Mouse (Mus musculus) heart, embryonic 12.5 days (tissue): ENCODE results near the gene Vcp. TPM values are rescaled to one million over a fixed set of nuclear protein-coding genes. Genes with fewer than 3 reads are reported as not detected.

ENCODE experiments used
- ATAC-seq: fragments of 200-750 bp; cut with Nextera tagmentation; 2 replicates; pipeline ENCODE4 v1.8.0; 2017; ENCODE audit warnings: moderate TSS enrichment, moderate library complexity; ENCODE audit not compliant: insufficient number of reproducible peaks, low FRiP score
- H3K27ac ChIP-seq: fragments of 300-500 bp; sonication (generic); 2 replicates; pipeline ENCODE4 v1.5.1; 2016; ENCODE audit warnings: mild to moderate bottlenecking, moderate library complexity; ENCODE audit not compliant: poor library complexity, severe bottlenecking
- H3K27me3 ChIP-seq: fragments of 300-500 bp; sonication (generic); replicated peaks from 2 replicates; pipeline ENCODE4 v1.6.1; 2016; ENCODE audit warnings: mild to moderate bottlenecking, moderate library complexity
- H3K36me3 ChIP-seq: fragments of 300-500 bp; sonication (generic); 2 replicates; pipeline ENCODE4 v1.6.1; 2016; ENCODE audit warnings: mild to moderate bottlenecking, moderate library complexity
- H3K4me1 ChIP-seq: fragments of 300-500 bp; sonication (generic); replicated peaks from 2 replicates; pipeline ENCODE4 v1.6.1; 2016; ENCODE audit warnings: mild to moderate bottlenecking
- H3K4me2 ChIP-seq: fragments of 300-500 bp; sonication (generic); 2 replicates; pipeline ENCODE4 v1.6.1; 2016; ENCODE audit warnings: mild to moderate bottlenecking, moderate library complexity
- H3K4me3 ChIP-seq: fragments of 300-500 bp; sonication (generic); 2 replicates; pipeline ENCODE4 v1.5.1; 2016; ENCODE audit warnings: mild to moderate bottlenecking
- H3K9ac ChIP-seq: fragments of 300-500 bp; sonication (generic); 2 replicates; pipeline ENCODE4 v1.6.1; 2016; ENCODE audit warnings: mild to moderate bottlenecking, moderate library complexity
- H3K9me3 ChIP-seq: fragments of 300-500 bp; sonication (generic); replicated peaks from 2 replicates; pipeline ENCODE4 v1.6.1; 2016; ENCODE audit warnings: mild to moderate bottlenecking, moderate library complexity
- WGBS: fragments of 180-500 bp; shearing (Covaris S2); methylation state at CpG from one replicate; pipeline ENCODE4 v1.1.7; 2016; 5-methylcytosine and 5-hydroxymethylcytosine counted together
- polyA plus RNA-seq: library from polyadenylated mRNA; unstranded; fragments of >200 nt; fragmentation: Nextera tagmentation; extraction: Ambion mirVana; gene quantifications from 2 replicates; pipeline ENCODE4 v1.2.1, GENCODE M21; 2016

The Vcp gene
- polyA plus RNA-seq, 1 experiment from 2014 or later, result 568 TPM

GRCm38 (mm10) chr4:42945043-42945442 is 55.3 kb downstream of the Vcp start:
- 11% methylated on average over 6 of the region's 6 CpGs for WGBS
- Histone ChIP-seq H3K9ac (no peak overlapping the region), H3K27ac (no peak overlapping the region), H3K9me3 (no peaks in the 10 kb centered on the region), H3K36me3 (no peaks in the 10 kb centered on the region), H3K4me2 (no peak overlapping the region), H3K27me3 (peaks cover 41% of the 10 kb centered on the region), H3K4me3 (no peak overlapping the region), H3K4me1 (peaks cover 10% of the 10 kb centered on the region)
- ATAC-seq, result no peak

GRCm38 (mm10) chr4:42944185-42944584 is 56.1 kb downstream of the Vcp start:
- no peaks in the 10 kb centered on the region for H3K9me3 ChIP-seq
- no peak overlapping the region for H3K9ac ChIP-seq
- no peak overlapping the region for H3K27ac ChIP-seq
- 73% methylated on average over 9 of the region's 9 CpGs for WGBS
- no peak overlapping the region for H3K4me2 ChIP-seq
- peaks cover 9% of the 10 kb centered on the region for H3K4me1 ChIP-seq
- peaks cover 49% of the 10 kb centered on the region for H3K27me3 ChIP-seq
- no peak for ATAC-seq
- H3K4me3 ChIP-seq, result no peak overlapping the region
- no peaks in the 10 kb centered on the region for H3K36me3 ChIP-seq

- H3K27me3 ChIP-seq, result peaks cover 58% of the 10 kb centered on the region
- no peak overlapping the region for H3K27ac ChIP-seq
Observed at GRCm38 (mm10) chr4:42943341-42943740, 57.0 kb downstream of the Vcp start.

GRCm38 (mm10) chr4:42941396-42941795 is 58.9 kb downstream of the Vcp start:
- Histone ChIP-seq H3K27me3 (peaks cover 56% of the 10 kb centered on the region), H3K27ac (no peak overlapping the region), H3K9me3 (no peaks in the 10 kb centered on the region), H3K4me2 (no peak overlapping the region), H3K9ac (no peak overlapping the region), H3K36me3 (no peaks in the 10 kb centered on the region), H3K4me1 (0 out of 2 replicates have a peak, but pooled peaks cover 3% of the 10 kb centered on the region), H3K4me3 (no peak overlapping the region)
- 65% methylated on average over 7 of the region's 7 CpGs for WGBS
- ATAC-seq, result no peak

More at GRCm38 (mm10) chr4:42943341-42943740, 57.0 kb downstream of the Vcp start:
- Histone ChIP-seq H3K4me1 (peaks cover under 1% of the 10 kb centered on the region; the same call in 1 of the 2 replicates), H3K4me3 (no peak overlapping the region), H3K9me3 (no peaks in the 10 kb centered on the region), H3K4me2 (no peak overlapping the region), H3K36me3 (no peaks in the 10 kb centered on the region), H3K9ac (no peak overlapping the region)
- 51% methylated on average over 5 of the region's 5 CpGs for WGBS
- no peak for ATAC-seq

GRCm38 (mm10) chr4:42933630-42934029 is 66.7 kb downstream of the Vcp start:
- Histone ChIP-seq H3K4me2 (peak overlapping the region; percentile 65), H3K27me3 (peaks cover 41% of the 10 kb centered on the region), H3K36me3 (no peaks in the 10 kb centered on the region), H3K9me3 (no peaks in the 10 kb centered on the region), H3K4me3 (peak overlapping the region; percentile 28), H3K27ac (peak overlapping the region; percentile 91; the same call in 1 of the 2 replicates), H3K4me1 (peaks cover 29% of the 10 kb centered on the region), H3K9ac (peak overlapping the region; percentile 61)
- 9% methylated on average over 22 of the region's 22 CpGs for WGBS
- ATAC-seq, result peak; percentile 60

GRCm38 (mm10) chr4:42932229-42932969 is 67.9 kb downstream of the Vcp start:
- Histone ChIP-seq H3K27ac (peak overlapping the region; percentile 91), H3K36me3 (no peaks in the 10 kb centered on the region), H3K27me3 (peaks cover 29% of the 10 kb centered on the region), H3K4me1 (peaks cover 26% of the 10 kb centered on the region), H3K9me3 (no peaks in the 10 kb centered on the region), H3K9ac (no peak overlapping the region), H3K4me2 (peak overlapping the region; percentile 65), H3K4me3 (no peak overlapping the region)
- ATAC-seq, result no peak
- WGBS, result 36% methylated on average over 8 of the region's 8 CpGs

Other genes starting within 250 kb of the Vcp start
- not detected in 2 replicates for gene Ccl19, start 243.9 kb downstream of the Vcp start, polyA plus RNA-seq
- gene Ccl21a, start 226.5 kb downstream of the Vcp start, polyA plus RNA-seq, result 0.33 and 0.45 TPM in 2 replicates
- gene Fam205a1, start 146.6 kb downstream of the Vcp start, polyA plus RNA-seq, result 0.04 TPM in 1 of 2 replicates, not detected in the other
- 0.11 TPM in 1 of 2 replicates, not detected in the other for gene Gm12394, start 143.7 kb downstream of the Vcp start, polyA plus RNA-seq
- gene Fam205c, start 126.3 kb downstream of the Vcp start, polyA plus RNA-seq, result 0.37 and 0.60 TPM in 2 replicates
- 3.4 and 3.9 TPM in 2 replicates for gene Phf24, start 83.8 kb downstream of the Vcp start, polyA plus RNA-seq
- 15.6 and 17.7 TPM in 2 replicates for gene Dnajb5, start 50.7 kb downstream of the Vcp start, polyA plus RNA-seq
- 0.23 and 0.49 TPM in 2 replicates for gene 1700022I11Rik, start 30.9 kb downstream of the Vcp start, polyA plus RNA-seq
- gene Fancg, start 10.0 kb upstream of the Vcp start, polyA plus RNA-seq, result 12.2 and 12.9 TPM in 2 replicates
- gene Pigo, start 25.3 kb upstream of the Vcp start, polyA plus RNA-seq, result 15.8 and 18.7 TPM in 2 replicates
- 208 and 219 TPM in 2 replicates for gene Stoml2, start 31.2 kb upstream of the Vcp start, polyA plus RNA-seq
- gene Fam214b, start 45.7 kb upstream of the Vcp start, polyA plus RNA-seq, result 17.4 and 19.3 TPM in 2 replicates
- gene Unc13b, start 58.4 kb upstream of the Vcp start, polyA plus RNA-seq, result 15.1 and 15.8 TPM in 2 replicates